Mouse (Mus musculus) thymus, postnatal 14 days (tissue): Measurements from ENCODE around the gene Ap1m2.

Source experiments
- DNase-seq: peaks from one replicate; pipeline ENCODE4 v3.0.0; 2021

Ap1m2 gene

DNA sequence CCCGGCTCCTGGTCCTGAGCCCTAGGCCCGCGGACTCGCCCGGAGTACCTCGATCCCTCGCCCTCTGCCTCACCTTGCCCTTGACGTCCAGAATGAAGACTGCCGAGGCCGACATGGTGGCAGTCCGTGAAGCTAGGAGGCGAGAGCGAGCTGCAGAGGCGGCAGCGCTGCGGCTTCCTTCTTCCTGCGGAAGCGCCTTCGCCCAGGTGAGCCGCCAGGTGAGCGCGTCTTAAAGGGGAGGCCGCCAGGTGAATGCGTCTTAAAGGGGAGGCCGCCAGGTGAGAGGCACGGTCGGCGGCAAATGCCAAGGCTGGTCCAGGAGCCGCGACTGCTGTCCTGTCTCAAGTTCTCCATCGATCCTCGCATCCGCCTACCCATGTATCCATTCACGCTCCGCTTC, at the start of gene Ap1m2:
TSS of gene Ap1m2 (minus strand) at position 204 of the 400 bp plus-strand sequence.
- no peak for DNase-seq

- DNase-seq = peak; percentile 77
These were observed 45.0 kb upstream of the Ap1m2 start for GRCm38 (mm10) chr9:21356981-21357718.

DNA sequence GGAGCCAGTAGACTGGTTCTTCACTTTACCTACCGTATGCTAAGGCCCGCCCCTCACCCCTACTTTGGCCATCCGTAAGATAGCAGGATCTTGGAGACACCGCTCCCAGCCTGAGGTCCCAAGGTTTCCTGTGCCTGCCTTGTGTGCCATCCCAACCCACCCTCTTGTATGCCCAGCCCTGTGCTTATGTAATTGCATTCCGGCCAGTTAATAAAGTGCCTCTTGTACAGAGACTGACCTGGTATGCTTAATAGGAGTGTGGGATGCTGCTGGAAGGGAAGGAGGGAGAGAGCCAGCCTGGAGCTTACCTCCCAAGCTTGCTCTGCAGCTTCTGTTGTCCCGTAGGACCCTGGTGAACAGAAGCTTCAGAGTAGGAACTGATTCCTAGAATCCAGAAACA, 42.7 kb upstream of the Ap1m2 start:
- DNase-seq = no peak

DNA sequence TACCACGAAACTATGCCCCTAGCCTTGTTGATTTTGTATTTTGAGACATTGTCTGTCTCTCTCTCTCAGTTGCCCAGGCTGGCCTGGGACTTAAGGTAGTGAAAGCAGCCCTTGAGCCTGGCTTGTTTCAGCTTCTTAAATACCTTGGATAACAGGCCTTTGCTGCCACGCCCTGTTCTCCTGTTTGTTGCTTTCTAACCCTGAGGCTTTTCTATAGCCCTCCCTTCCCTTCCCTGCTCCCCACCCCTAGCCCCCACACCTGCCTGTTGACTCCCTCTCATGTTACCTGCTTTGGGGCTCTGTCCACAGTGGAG, 41.2 kb upstream of the Ap1m2 start:
- DNase-seq = no peak

GRCm38 (mm10) chr9:21352463-21353372, 40.6 kb upstream of the Ap1m2 start:
- DNase-seq = peak; percentile 47

- DNase-seq = no peak
These were observed 39.7 kb upstream of the Ap1m2 start for GRCm38 (mm10) chr9:21351702-21352377.

DNA sequence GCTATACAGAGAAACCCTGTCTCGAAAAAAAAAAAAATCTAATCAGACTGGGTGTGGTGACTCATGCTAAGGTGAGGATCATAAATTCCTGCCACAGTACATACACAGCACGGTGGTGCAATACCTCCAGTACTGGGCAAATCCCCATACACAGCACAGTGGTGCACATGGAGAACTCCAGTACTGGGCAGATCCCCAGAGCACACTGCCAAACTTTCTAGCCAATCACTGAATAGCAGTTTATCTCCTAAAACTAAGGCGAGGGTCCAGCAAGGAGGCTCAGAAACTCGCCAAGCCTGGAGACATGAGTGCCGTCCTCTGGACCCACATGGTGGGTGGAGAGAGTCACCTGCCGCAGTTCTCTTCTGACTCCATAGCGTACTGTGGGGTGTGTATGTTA, 39.0 kb upstream of the Ap1m2 start:
- DNase-seq = no peak

- DNase-seq = no peak
These were observed 36.0 kb upstream of the Ap1m2 start for GRCm38 (mm10) chr9:21348152-21348551.

DNA sequence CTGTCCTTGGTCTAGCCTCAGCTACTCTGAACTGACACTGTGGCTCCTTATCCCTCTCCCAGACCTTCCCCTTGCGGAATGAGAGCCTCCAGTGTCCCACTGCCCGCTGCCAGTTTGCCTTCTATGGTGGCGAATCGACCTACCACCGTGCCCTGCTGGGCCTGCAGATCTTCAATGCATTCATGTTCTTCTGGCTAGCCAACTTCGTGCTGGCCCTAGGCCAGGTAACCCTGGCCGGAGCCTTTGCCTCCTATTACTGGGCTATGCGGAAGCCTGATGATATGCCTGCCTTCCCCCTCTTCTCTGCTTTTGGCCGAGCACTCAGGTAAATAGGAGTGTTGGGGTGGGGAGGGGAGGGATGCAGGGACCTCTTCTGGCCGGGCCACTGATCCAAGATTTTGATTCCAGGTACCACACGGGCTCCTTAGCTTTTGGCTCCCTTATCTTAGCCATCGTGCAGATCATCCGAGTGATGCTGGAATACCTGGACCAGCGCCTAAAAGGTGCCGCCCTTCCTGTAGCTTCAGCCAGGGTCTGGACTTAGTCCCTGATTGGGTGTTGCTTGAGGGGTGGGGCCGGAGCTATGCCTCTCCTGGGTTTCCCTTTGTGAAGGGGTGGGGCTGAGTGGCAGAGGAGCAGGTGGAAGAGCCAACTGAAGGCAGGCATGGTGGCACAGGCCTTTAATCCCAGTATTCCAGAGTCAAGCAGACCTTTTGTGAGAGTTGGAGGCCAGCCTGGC, 34.7 kb upstream of the Ap1m2 start:
- no peak for DNase-seq

DNA sequence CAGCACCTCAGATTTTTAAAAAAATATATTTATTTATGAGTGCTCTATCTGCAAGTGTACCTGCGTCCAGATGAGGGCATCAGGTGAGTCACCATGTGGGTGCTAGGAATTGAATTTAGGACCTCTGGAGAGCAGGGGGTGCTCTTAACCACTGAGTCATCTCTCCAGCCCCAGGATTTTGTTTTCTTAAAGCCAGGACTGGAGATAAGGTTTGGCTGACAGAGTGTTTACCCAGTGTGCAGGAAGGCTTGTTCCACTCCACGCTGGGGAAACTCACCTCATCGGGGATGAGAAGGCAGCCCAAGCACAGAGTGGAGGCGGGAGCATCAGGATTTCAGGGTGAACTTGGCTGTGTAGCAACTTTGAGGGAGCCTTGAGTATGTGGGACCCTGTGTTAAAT, 28.3 kb upstream of the Ap1m2 start:
- no peak for DNase-seq

DNA sequence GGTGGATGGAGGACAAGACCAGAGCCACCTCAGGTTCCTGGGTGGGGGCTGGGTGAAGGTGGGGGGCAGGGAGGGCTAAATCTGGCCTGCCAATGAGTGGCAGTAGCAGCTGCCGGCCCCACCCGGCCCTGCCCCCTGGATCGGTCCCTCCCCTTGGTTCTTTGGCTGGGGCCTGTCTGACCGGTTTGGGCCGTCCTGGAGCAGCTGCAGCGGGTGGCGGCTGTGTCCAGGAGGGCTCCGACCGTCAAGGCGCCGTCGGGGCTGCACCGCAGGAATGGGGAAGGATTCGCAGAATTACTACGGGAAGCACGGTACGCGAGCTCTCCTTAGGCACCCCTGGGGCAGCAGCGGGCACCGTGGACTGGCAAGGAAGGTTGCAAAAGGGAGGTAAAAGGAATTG, 25.5 kb upstream of the Ap1m2 start:
- DNase-seq = no peak

DNA sequence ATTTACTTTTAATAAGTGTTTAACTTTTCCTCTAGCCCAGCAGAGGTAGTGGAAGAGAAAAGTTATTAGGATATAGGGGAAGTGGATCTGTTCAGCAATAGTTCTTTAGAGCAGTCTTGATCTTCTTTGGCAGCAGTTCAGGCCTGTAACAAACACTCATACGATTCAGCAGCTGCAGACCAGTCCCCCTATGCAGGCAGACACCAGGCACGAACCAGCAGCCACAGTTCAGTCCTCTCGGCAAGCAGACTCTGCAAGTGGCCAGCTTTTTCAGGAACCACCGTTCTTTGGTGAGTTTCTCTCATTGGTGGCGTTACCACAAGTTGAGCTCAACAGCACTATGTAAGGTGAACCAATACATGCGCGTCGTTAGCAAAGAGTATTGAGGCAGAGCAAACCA, 24.4 kb upstream of the Ap1m2 start:
- DNase-seq = no peak

GRCm38 (mm10) chr9:21335391-21335790, 23.3 kb upstream of the Ap1m2 start:
- DNase-seq = no peak

DNA sequence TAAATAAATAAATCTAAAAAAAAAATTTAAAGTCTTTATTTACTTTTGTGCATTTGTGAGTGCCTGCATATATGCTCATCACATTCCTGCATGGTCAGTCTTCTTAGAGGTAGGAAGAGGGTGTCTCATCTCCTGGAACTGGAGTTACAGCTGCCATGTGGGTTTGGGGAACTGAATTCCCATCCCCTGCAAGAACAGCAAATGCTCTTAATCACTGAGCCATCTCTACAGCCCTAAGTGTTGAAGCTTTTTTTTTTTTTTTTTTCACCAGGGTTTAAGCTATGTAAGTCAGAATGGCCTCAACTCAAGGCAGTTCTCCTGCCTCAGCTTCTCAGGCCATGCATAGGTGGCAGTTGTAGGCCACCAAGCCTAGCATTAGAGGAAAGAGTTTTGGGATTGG, 22.6 kb upstream of the Ap1m2 start:
- no peak for DNase-seq

DNA sequence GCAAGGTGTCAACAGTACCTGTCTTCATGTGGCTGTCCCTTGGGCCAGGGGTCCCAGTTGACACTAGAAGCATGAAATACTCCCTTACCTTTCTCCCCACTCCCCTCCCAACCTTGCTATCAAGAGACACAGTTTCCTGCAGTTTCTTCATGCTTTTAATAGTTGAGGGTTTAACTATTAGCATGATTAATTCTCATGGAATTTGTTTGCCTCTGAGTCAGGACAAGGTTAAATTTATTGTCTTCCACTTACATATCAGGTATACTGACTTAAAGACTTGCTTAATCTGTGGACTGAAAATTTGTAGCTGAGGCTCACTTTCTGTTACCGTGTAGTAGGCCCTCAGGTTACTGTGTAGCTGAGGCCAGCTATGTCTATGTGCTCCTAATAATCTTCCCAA, 21.4 kb upstream of the Ap1m2 start:
- DNase-seq = no peak

- DNase-seq = peak; percentile 69
These were observed 20.3 kb upstream of the Ap1m2 start for GRCm38 (mm10) chr9:21332161-21333061.

GRCm38 (mm10) chr9:21331365-21332140, 19.4 kb upstream of the Ap1m2 start:
- peak; percentile 28 for DNase-seq

DNA sequence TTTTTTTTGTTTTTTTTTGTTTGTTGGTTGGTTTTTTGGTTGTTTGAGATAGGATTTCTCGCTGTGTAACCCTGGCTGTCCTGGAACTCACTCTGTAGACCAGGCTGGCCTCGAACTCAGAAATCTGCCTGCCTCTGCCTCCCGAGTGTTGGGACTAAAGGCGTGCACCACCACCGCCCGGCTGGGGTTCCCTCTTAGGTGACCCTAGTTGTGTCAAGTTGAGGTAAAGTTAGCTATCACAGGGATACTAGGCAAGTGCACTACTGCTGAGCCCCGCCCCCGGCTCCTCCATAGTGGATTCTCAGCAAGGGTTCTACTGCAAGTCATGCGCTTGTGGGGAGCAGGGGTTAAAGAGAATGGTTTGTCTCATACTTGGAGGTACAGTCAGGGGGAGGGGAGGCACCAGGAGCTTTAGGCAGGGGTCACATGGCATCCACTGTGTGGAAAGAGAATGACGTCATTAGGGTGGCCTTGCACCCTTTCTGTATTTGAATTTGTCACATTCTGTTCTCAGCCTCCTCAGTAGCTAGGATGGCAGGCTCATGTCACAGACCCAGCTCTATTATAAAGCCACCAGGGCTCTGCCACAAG, 17.7 kb upstream of the Ap1m2 start:
- DNase-seq = peak; percentile 46

- DNase-seq = peak; percentile 20
These were observed 16.9 kb upstream of the Ap1m2 start for GRCm38 (mm10) chr9:21329041-21329440.

- DNase-seq = peak; percentile 78
These were observed 15.9 kb upstream of the Ap1m2 start for GRCm38 (mm10) chr9:21328041-21328440.

GRCm38 (mm10) chr9:21327569-21327968, 15.4 kb upstream of the Ap1m2 start:
- peak; percentile 56 for DNase-seq
